Mouse (Mus musculus): ENCODE results near the gene Kalrn. TPM values are rescaled to one million over a fixed set of nuclear protein-coding genes. Genes with fewer than 3 reads are reported as not detected.

Gene Kalrn
- total RNA-seq, 2 experiments from 2014 or later = 448 to 531 TPM

DNA sequence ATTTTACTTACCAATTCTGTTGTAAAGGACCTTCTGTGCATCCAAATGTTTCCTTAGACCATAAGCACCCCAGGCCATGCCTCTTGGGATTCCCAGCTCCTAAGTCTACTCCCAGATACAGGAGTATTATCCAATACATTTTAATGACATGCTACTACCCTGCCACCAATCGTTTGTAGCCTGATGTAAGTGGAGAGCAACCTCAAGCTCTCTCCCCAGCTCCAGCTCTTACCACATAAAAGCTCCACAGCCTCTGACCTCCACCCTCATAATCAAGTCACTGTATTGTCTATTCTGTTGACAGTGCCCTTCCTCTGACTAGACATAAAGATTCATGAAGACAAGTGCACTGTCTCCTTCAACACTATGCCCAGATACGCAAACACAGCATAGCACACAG lies 67.3 kb downstream of the Kalrn start:
- no peak for DNase-seq (ENCODE audit: low spot score in 2 of 2)

DNA sequence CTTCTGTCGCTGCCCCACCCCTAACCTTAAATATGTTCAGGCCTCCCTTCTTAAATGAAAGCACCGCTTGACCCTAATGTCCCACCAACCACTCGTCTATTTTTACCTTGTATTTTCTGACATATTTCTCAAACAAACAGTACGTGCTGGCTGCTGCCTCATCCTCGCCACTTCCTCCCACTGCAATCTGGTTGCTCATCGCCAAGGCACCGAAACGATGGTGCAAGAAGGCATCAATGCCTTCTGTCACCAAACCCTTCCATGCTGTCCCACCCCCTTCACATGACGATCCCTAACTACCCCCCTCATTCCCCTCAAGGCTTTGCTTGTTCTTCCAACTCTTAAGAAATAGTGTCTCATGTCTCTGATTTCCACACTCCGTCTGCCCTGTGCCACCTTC lies 69.1 kb downstream of the Kalrn start:
- DNase-seq (ENCODE audit: low spot score in 2 of 2) = peak; percentile 52 to 53

DNA sequence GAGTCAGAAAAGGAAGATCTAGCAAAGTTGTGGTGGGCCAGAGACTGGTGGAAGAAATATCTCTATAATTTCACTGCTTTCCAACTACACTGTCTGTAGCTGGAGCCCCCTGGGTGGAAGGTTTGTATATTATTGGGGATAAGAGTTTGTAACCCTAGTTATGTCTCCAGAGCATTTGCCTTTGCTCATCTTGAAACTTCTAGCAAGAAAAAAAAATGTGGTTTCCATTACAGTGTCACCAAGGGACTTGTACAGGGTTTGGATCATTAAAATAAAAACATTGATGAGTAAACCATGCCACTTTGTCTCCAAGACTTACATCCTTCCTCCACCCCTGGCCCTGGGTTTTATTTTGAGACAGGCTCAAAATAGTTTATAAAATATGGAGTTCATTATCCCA lies 71.2 kb downstream of the Kalrn start:
- DNase-seq (ENCODE audit: low spot score in 2 of 2) = no peak

DNA sequence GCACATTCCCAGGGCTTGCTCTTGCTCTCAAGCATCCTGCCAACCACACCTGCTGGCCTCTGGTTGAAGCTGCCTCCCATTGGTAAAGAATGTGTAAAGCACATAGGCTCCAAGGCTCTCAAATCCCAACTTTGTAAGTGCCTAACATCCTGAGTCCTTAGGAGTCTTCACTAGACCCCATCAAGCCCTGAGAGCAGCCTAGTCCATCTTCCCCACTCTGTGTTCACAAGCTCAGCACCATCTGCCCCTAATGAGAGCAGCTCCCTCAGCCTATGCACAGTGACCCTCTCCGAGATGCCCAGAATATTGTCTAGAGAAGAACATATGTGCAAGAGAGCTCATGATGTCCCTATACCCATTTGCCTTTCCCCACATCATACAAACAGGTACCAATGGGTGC lies 78.6 kb downstream of the Kalrn start:
- no peak for DNase-seq (ENCODE audit: low spot score in 2 of 2)

- no peak for DNase-seq (ENCODE audit: low spot score in 2 of 2)
These were observed 79.4 kb downstream of the Kalrn start for GRCm38 (mm10) chr16:34493914-34494313.

- no peak for DNase-seq (ENCODE audit: low spot score in 2 of 2)
These were observed 82.1 kb downstream of the Kalrn start for GRCm38 (mm10) chr16:34491225-34491624.

DNA sequence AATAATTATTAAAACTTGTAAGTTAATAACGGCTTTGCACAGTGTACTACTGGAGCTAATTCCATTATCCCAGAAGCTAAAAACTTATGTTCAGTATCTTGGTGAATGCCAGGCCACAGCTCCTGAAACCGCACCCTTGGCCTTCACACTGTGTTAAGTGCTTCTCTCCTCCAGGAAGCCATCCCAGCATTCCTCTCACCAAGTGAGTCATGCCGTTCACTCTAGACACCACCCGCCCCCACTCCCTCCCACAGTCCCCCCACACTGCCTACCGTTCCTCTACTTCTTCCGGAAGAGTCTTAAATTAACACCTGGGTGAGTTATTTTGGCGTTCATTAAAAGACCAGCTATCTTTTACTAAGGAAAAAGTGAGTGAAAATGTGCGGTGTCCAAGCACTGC lies 82.8 kb downstream of the Kalrn start:
- no peak for DNase-seq (ENCODE audit: low spot score in 2 of 2)

DNA sequence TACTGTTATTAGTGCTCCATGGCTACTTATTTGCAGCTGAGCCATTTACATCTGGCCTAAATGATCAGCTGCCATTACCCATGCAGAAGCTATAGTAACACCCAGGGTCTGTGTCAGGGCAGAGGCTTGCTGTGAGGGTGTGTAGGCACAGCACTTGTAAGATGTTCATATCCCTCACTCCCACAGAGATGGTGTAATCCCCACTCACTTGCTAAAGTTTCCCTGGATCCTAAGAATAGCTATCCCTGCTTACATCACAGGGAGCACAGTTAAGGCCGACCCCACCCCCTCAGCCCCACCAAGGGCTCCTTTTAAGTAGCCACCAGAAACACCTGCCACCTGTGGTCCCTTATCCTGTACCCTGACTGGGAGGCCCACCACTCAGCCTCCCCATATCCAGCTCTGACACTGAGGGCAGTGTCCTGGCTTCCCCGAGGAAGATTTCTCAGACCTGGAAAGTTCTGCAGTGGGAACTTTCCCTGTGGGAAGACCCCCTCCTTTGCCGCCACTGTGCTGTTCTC lies 83.5 kb downstream of the Kalrn start:
- DNase-seq (ENCODE audit: low spot score in 2 of 2) = no peak

- DNase-seq (ENCODE audit: low spot score in 2 of 2) = no peak
These were observed 85.5 kb downstream of the Kalrn start for GRCm38 (mm10) chr16:34487823-34488222.

DNA sequence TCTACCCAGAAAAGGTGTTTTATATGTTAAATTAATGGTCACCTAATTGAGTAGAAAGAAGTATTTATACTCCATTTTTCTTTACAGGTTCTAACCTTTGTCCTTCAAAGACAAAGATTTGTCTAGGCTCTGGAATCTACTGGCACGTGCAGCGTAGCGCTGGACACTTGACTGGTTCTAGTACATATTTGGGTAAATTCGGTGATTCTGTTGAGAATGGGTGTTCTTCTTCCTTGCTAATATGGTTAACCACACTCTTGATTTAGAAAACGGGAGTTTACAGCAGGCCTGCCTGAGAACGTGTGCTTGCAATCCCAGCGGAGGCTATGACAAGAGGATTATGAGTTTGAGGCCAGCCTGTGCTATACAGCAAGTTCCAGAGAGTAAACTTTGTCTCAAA lies 86.1 kb downstream of the Kalrn start:
- DNase-seq (ENCODE audit: low spot score in 2 of 2) = no peak

- DNase-seq (ENCODE audit: low spot score in 2 of 2) = no peak
These were observed 87.8 kb downstream of the Kalrn start for GRCm38 (mm10) chr16:34485483-34485882.

DNA sequence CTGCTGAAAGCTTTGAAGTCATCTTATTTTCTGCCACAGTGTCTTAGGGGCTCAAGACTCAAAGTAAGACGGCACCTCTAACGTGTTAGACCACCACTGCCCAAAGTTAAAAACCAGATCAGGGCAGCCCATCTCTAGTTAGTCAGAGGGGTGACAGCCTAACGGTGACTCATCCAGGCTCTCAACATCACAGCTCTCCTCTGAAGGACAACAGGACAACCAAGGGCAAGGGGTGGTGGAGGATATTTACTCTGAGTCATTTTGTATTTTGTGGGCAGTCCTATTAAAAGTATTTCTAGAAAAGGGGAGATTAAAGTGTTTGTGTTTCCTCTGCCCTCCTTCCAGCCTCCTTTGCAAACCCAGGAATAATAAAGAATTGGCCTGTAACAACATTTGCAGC lies 88.4 kb downstream of the Kalrn start:
- DNase-seq (ENCODE audit: low spot score in 2 of 2) = no peak

DNA sequence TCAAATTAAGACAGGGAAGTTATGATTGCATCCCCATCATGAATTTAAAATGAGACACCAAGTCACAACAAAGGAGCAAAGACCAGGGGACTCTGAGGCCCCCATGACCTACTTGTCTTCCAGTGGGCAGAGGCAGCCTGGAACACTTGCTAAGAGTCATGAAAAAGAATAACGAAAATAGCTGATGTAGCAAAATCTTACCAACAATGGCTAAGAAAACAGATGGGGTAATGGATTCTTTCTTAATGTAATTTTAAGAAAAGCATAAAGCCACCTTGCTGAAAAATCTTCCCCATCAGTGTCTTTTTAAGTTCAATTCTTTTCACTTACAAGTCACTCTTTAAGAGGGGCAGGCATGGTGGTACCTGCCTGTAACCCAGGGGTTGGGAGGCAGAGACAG lies 89.1 kb downstream of the Kalrn start:
- no peak for DNase-seq (ENCODE audit: low spot score in 2 of 2)

DNA sequence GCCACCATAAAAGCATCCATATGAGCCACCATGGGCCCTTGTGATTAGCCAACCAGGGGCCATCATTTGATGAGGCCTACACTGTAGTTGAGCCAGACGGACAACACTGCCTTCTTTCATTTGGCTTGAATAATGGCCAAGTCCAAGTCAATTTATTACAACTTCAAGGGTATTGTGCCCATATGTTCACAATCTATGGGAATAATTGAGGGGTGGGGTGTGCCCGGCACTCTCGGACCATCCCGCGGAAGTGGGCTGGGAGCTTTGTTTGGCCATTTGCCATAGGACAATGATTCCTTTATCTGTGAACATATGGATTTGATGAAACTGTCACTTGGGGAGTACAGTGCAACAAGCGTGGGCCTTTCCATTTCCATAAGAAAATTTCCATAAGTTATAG lies 89.6 kb downstream of the Kalrn start:
- DNase-seq (ENCODE audit: low spot score in 2 of 2) = no peak

GRCm38 (mm10) chr16:34474741-34475140 lies 98.6 kb downstream of the Kalrn start:
- no peak for DNase-seq (ENCODE audit: low spot score in 2 of 2)

GRCm38 (mm10) chr16:34473891-34474290 lies 99.4 kb downstream of the Kalrn start:
- DNase-seq (ENCODE audit: low spot score in 2 of 2) = no peak

DNA sequence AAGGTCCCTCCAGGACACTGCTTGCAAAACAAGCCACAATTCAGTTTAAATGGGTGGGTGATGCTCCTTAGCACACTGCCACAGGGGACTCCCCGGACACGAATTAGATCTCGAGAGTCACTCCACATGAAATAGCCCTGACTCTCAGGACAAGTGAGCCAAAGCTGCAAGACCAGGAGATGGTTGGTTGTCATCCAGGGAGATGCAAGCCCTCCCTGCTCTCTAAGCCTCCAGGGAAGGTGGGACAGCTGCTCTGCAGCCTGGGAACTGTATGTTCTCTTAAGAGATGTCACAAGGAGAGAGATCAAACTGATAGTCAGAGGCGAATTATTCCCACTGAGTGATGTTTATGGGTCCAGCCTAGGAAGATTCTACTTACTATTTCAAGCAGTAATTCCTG lies 101.9 kb downstream of the Kalrn start:
- no peak for DNase-seq (ENCODE audit: low spot score in 2 of 2)

DNA sequence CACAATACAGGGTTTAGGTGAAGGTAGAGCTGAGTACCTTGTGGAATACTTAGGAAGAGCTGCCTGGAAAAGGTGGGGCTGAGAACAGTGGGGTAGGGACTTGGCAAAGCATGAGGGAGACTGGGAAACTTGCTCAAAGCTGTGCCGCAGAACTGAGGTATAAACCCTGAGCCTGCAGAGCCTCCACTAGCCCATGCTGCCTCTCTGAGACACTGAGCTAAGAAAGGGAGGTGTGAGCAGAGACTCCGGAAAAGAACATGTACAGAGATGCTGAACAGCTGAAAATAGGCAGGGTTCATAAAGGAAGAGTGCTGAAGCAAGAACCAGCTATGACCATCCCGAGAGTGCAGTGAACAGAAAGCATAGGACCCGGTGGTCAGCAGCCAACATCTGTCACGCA lies 103.0 kb downstream of the Kalrn start:
- DNase-seq (ENCODE audit: low spot score in 2 of 2) = no peak

- DNase-seq (ENCODE audit: low spot score in 2 of 2) = peak; percentile 57 to 74
These were observed 104.0 kb downstream of the Kalrn start for GRCm38 (mm10) chr16:34469277-34469868.

GRCm38 (mm10) chr16:34466649-34467048 lies 106.7 kb downstream of the Kalrn start:
- DNase-seq (ENCODE audit: low spot score in 2 of 2) = no peak

- DNase-seq (ENCODE audit: low spot score in 2 of 2) = no peak
These were observed 117.0 kb downstream of the Kalrn start for GRCm38 (mm10) chr16:34456314-34456713.

DNA sequence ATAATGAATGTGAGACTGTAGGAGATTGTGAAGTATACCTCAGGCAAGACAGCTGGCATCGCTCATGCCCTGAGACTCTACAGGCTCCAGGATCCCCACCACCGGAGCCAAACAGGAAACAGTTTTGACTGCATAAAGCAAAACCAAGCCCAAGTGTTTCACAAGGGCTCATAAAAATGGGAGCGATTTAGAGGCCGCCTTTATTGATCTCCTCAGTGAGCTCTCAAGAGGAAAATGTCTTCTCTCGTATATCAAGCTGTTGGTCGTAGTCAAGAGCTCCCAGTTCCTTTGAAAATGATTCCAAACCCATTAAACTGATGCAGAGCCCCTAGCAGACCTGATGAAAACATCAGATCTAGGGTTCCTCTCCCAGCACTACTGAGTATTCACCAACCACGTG lies 127.7 kb downstream of the Kalrn start:
- DNase-seq (ENCODE audit: low spot score in 2 of 2) = no peak

- DNase-seq (ENCODE audit: low spot score in 2 of 2) = no peak
These were observed 131.6 kb downstream of the Kalrn start for GRCm38 (mm10) chr16:34441704-34442103.

DNA sequence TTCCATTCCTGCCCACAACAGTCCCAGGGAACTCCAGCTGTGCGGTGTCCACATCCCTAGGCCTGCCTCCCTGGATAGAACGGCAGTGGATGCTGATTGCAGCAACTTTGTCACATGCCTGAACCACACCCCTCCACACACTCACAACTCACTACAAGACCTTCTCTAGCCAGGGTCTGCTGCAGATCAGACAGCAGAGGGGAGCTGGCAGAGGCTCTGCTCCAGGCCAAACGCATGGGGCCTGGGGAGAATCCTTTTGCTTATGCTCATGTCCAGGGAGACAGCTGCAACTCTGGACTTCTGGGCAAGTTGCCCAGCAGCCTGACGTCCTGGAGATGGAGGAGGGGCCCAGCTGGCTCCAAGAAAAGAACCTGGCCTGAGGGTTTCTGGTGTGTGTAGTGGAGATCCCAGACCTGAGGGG lies 132.3 kb downstream of the Kalrn start:
- peak; percentile 42 to 53 for DNase-seq (ENCODE audit: low spot score in 2 of 2)
